Mouse (Mus musculus): ENCODE results near the gene Ttc9b. TPM values are rescaled to one million over a fixed set of nuclear protein-coding genes. Genes with fewer than 3 reads are reported as not detected.

Ttc9b gene
- polyA plus RNA-seq, 1 experiment from 2014 or later = 1.4 TPM

DNA sequence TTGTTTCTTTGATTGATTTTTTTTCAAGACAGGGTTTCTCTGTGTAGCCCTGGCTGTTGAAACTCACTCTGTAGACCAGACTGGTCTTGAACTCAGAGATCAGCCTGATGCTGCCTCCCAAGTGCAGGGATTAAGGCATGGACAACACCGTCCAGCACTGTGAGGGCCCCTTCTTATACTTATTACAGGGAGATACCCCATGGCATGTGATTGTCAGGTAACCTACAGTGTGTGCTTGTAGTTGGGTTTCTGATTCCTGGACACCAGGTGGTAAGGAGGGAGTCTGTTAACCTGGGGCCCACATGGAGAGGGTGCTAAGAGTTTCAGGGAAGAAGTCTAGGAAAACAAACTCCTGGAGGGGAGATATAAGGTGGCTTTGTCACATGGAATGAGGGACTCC is 33.3 kb downstream of the Ttc9b start:
- H3K9ac ChIP-seq (ENCODE audit: low read length) = no peak overlapping the region
- TF ChIP-seq EP300 (optimal IDR thresholded peaks at IDR 0.05) (no peak), CTCF (IDR thresholded peaks at IDR 0.05; ENCODE audit: low read depth) (no peak)
- 79% methylated on average over 1 of the region's 1 CpGs for WGBS
- DNase-seq (ENCODE audit: low spot score) (no peak), ATAC-seq (ENCODE audit: low FRiP score, low TSS enrichment) (no peak)
- no peak overlapping the region for H3K4me2 ChIP-seq (replicated peaks; ENCODE audit: low read depth)
- H3K4me3 ChIP-seq (ENCODE audit: low read depth, low read length) = no peak overlapping the region
- no peaks in the 10 kb centered on the region for H3K4me1 ChIP-seq (replicated peaks; ENCODE audit: control insufficient read depth, insufficient read depth)
- no peaks in the 10 kb centered on the region for H3K27me3 ChIP-seq (ENCODE audit: control insufficient read depth, insufficient read depth, low read length)
- H3K36me3 ChIP-seq (ENCODE audit: control insufficient read depth, insufficient read depth, low read length) = no peaks in the 10 kb centered on the region
- no peak overlapping the region for H3K27ac ChIP-seq (replicated peaks)
- H3K9me3 ChIP-seq (ENCODE audit: control insufficient read depth, low read length) = no peaks in the 10 kb centered on the region

GRCm38 (mm10) chr7:27687836-27688235 is 34.1 kb downstream of the Ttc9b start:
- DNase-seq (ENCODE audit: low spot score) (no peak), ATAC-seq (ENCODE audit: low FRiP score, low TSS enrichment) (no peak)
- TF ChIP-seq EP300 (optimal IDR thresholded peaks at IDR 0.05) (no peak), CTCF (IDR thresholded peaks at IDR 0.05; ENCODE audit: low read depth) (no peak)
- H3K27ac ChIP-seq (replicated peaks) = no peak overlapping the region
- no peaks in the 10 kb centered on the region for H3K27me3 ChIP-seq (ENCODE audit: control insufficient read depth, insufficient read depth, low read length)
- 63% methylated on average over 3 of the region's 3 CpGs for WGBS
- no peak overlapping the region for H3K9ac ChIP-seq (ENCODE audit: low read length)
- no peaks in the 10 kb centered on the region for H3K4me1 ChIP-seq (replicated peaks; ENCODE audit: control insufficient read depth, insufficient read depth)
- H3K4me3 ChIP-seq (ENCODE audit: low read depth, low read length) = no peak overlapping the region
- peak overlapping the region; percentile 70; the same call in 1 of the 2 replicates for H3K4me2 ChIP-seq (replicated peaks; ENCODE audit: low read depth)
- no peaks in the 10 kb centered on the region for H3K9me3 ChIP-seq (ENCODE audit: control insufficient read depth, low read length)
- no peaks in the 10 kb centered on the region for H3K36me3 ChIP-seq (ENCODE audit: control insufficient read depth, insufficient read depth, low read length)

- no peaks in the 10 kb centered on the region for H3K4me1 ChIP-seq (replicated peaks; ENCODE audit: control insufficient read depth, insufficient read depth)
- TF ChIP-seq CTCF (IDR thresholded peaks at IDR 0.05; ENCODE audit: low read depth) = no peak
- no peak for TF ChIP-seq EP300 (optimal IDR thresholded peaks at IDR 0.05)
- H3K4me2 ChIP-seq (replicated peaks; ENCODE audit: low read depth) = peak overlapping the region; percentile 70
- ATAC-seq (ENCODE audit: low FRiP score, low TSS enrichment) = no peak
- 28% methylated on average over 14 of the region's 14 CpGs for WGBS
- no peak for DNase-seq (ENCODE audit: low spot score)
- no peaks in the 10 kb centered on the region for H3K9me3 ChIP-seq (ENCODE audit: control insufficient read depth, low read length)
- H3K9ac ChIP-seq (ENCODE audit: low read length) = peak overlapping the region; percentile 63
- H3K27ac ChIP-seq (replicated peaks) = no peak overlapping the region
- H3K36me3 ChIP-seq (ENCODE audit: control insufficient read depth, insufficient read depth, low read length) = no peaks in the 10 kb centered on the region
- peak overlapping the region; percentile 43 for H3K4me3 ChIP-seq (ENCODE audit: low read depth, low read length)
- H3K27me3 ChIP-seq (ENCODE audit: control insufficient read depth, insufficient read depth, low read length) = no peaks in the 10 kb centered on the region
Observed at GRCm38 (mm10) chr7:27688246-27688788, 34.6 kb downstream of the Ttc9b start.

DNA sequence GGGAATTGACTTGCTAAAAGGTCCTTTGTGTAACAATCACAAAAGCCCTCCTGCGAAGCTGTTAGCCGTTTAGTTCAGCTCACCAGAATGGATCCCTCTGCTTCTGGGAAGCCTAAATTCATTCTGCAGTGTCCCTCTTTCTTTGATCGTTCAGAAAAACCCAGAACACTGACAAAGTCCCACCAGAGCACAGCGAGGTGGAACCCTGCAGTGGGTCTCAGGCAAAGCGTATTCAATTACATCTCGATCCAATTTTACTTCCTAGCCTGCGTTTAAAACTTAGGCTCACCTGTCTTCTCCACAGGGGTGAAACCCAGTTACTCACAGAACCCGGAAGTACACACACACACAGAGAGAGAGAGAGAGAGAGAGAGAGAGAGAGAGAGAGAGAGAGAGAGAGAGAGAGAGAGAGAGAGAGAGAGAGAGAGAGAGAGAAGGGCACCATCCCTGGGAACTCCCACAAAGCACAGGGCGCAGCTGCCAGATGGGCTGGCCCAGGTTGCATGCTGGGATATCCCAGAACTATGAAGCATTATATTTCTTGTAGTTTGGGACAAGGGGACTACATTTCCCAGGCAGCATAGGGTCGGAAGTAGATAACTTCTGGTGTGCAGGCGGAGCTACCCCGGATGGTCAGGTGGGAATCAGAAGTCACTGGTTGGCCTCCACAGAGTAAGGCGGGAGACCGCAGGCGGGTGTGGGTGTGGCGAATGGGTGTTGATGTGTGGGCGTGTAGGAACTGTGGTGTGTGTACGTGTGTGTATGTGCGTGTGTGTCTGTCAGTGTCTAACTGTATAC is 35.3 kb downstream of the Ttc9b start, which contains the start of gene Zfp607b:
Gene Zfp607b (plus strand): TSS at position 526 of the 798 bp plus-strand sequence.
- ATAC-seq (ENCODE audit: low FRiP score, low TSS enrichment) = peak; percentile 99
- H3K27ac ChIP-seq (replicated peaks) = peak within 1 kb of the TSS; percentile 65; the same call in 1 of the 2 replicates
- no peaks in the 10 kb centered on the region for H3K4me1 ChIP-seq (replicated peaks; ENCODE audit: control insufficient read depth, insufficient read depth)
- under 1% methylated on average over 19 of the region's 19 CpGs for WGBS
- H3K4me2 ChIP-seq (replicated peaks; ENCODE audit: low read depth) = peak within 1 kb of the TSS; percentile 70
- peak; percentile 93 for DNase-seq (ENCODE audit: low spot score)
- H3K9me3 ChIP-seq (ENCODE audit: control insufficient read depth, low read length) = no peaks in the 10 kb centered on the region
- H3K9ac ChIP-seq (ENCODE audit: low read length) = peak within 1 kb of the TSS; percentile 63
- H3K36me3 ChIP-seq (ENCODE audit: control insufficient read depth, insufficient read depth, low read length) = no peaks in the 10 kb centered on the region
- 0 out of 2 replicates have a peak, but pooled peaks have one; percentile 8 for TF ChIP-seq CTCF (IDR thresholded peaks at IDR 0.05; ENCODE audit: low read depth)
- TF ChIP-seq EP300 (optimal IDR thresholded peaks at IDR 0.05) = no peak
- no peaks in the 10 kb centered on the region for H3K27me3 ChIP-seq (ENCODE audit: control insufficient read depth, insufficient read depth, low read length)
- peak within 1 kb of the TSS; percentile 43 for H3K4me3 ChIP-seq (ENCODE audit: low read depth, low read length)

- TF ChIP-seq EP300 (optimal IDR thresholded peaks at IDR 0.05) (no peak), CTCF (IDR thresholded peaks at IDR 0.05; ENCODE audit: low read depth) (peak; percentile 80)
- no peak for ATAC-seq (ENCODE audit: low FRiP score, low TSS enrichment)
- peak; percentile 43 for DNase-seq (ENCODE audit: low spot score)
- Histone ChIP-seq H3K4me3 (ENCODE audit: low read depth, low read length) (no peak overlapping the region), H3K36me3 (ENCODE audit: control insufficient read depth, insufficient read depth, low read length) (no peaks in the 10 kb centered on the region), H3K4me2 (replicated peaks; ENCODE audit: low read depth) (no peak overlapping the region), H3K27me3 (ENCODE audit: control insufficient read depth, insufficient read depth, low read length) (no peaks in the 10 kb centered on the region), H3K27ac (replicated peaks) (no peak overlapping the region), H3K9me3 (ENCODE audit: control insufficient read depth, low read length) (no peaks in the 10 kb centered on the region), H3K4me1 (replicated peaks; ENCODE audit: control insufficient read depth, insufficient read depth) (no peaks in the 10 kb centered on the region), H3K9ac (ENCODE audit: low read length) (no peak overlapping the region)
- 41% methylated on average over 5 of the region's 5 CpGs for WGBS
Observed at GRCm38 (mm10) chr7:27691076-27691475, 37.4 kb downstream of the Ttc9b start.

DNA sequence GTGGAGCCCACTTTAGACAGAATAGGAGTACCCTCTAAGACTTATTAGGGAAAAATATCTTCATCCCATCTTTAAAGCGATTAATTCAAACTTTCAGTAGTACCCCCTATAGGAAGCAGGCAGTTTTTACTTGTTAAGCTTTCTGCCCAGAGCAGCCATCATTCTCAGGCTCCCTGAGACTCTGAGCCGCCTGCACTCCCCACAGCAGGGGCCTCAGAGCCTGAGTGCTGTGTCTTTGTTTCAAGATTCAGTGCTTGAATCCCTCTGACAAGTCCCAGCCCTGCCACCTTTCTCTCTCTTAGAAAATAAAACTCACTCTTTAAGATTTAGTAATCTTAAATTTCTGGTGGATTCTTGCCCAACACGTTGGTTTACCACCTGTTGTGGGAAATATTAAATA is 43.0 kb downstream of the Ttc9b start:
- no peaks in the 10 kb centered on the region for H3K4me1 ChIP-seq (replicated peaks; ENCODE audit: control insufficient read depth, insufficient read depth)
- H3K4me3 ChIP-seq (ENCODE audit: low read depth, low read length) = no peak overlapping the region
- H3K27ac ChIP-seq (replicated peaks) = no peak overlapping the region
- no peak overlapping the region for H3K9ac ChIP-seq (ENCODE audit: low read length)
- 52% methylated on average over 3 of the region's 3 CpGs for WGBS
- TF ChIP-seq EP300 (optimal IDR thresholded peaks at IDR 0.05) (no peak), CTCF (IDR thresholded peaks at IDR 0.05; ENCODE audit: low read depth) (no peak)
- DNase-seq (ENCODE audit: low spot score) = no peak
- ATAC-seq (ENCODE audit: low FRiP score, low TSS enrichment) = no peak
- no peaks in the 10 kb centered on the region for H3K27me3 ChIP-seq (ENCODE audit: control insufficient read depth, insufficient read depth, low read length)
- H3K9me3 ChIP-seq (ENCODE audit: control insufficient read depth, low read length) = no peaks in the 10 kb centered on the region
- H3K36me3 ChIP-seq (ENCODE audit: control insufficient read depth, insufficient read depth, low read length) = no peaks in the 10 kb centered on the region
- H3K4me2 ChIP-seq (replicated peaks; ENCODE audit: low read depth) = no peak overlapping the region

Other genes with a start within 250 kb of the Ttc9b start
- 0.24 and 0.25 TPM in 2 replicates for gene Sptbn4, start 206.2 kb upstream of the Ttc9b start, polyA plus RNA-seq (2015; fragmentation: Nextera tagmentation; extraction: Ambion mirVana)
- 97.3 and 103 TPM in 2 replicates for gene Blvrb, start 205.9 kb upstream of the Ttc9b start, polyA plus RNA-seq (2015; fragmentation: Nextera tagmentation; extraction: Ambion mirVana)
- 23.9 and 25.2 TPM in 2 replicates for gene Sertad3, start 180.1 kb upstream of the Ttc9b start, polyA plus RNA-seq (2015; fragmentation: Nextera tagmentation; extraction: Ambion mirVana)
- 50.0 and 53.0 TPM in 2 replicates for gene Sertad1, start 167.0 kb upstream of the Ttc9b start, polyA plus RNA-seq (2015; fragmentation: Nextera tagmentation; extraction: Ambion mirVana)
- gene Prx, start 154.6 kb upstream of the Ttc9b start, polyA plus RNA-seq (2015; fragmentation: Nextera tagmentation; extraction: Ambion mirVana) = 2.1 and 2.2 TPM in 2 replicates
- 0.23 and 0.39 TPM in 2 replicates for gene Hipk4, start 130.6 kb upstream of the Ttc9b start, polyA plus RNA-seq (2015; fragmentation: Nextera tagmentation; extraction: Ambion mirVana)
- gene Pld3, start 100.7 kb upstream of the Ttc9b start, polyA plus RNA-seq (2015; fragmentation: Nextera tagmentation; extraction: Ambion mirVana) = 117 and 128 TPM in 2 replicates
- 11.4 TPM in 2 replicates for gene 2310022A10Rik, start 100.7 kb upstream of the Ttc9b start, polyA plus RNA-seq (2015; fragmentation: Nextera tagmentation; extraction: Ambion mirVana)
- gene Akt2, start 62.4 kb upstream of the Ttc9b start, polyA plus RNA-seq (2015; fragmentation: Nextera tagmentation; extraction: Ambion mirVana) = 42.6 and 46.5 TPM in 2 replicates
- gene Map3k10, start 20.7 kb downstream of the Ttc9b start, polyA plus RNA-seq (2015; fragmentation: Nextera tagmentation; extraction: Ambion mirVana) = 4.2 and 4.6 TPM in 2 replicates
- 1.9 and 2.0 TPM in 2 replicates for gene Zfp607b, start 35.4 kb downstream of the Ttc9b start, polyA plus RNA-seq (2015; fragmentation: Nextera tagmentation; extraction: Ambion mirVana)
- 8.4 and 9.3 TPM in 2 replicates for gene Zfp60, start 77.5 kb downstream of the Ttc9b start, polyA plus RNA-seq (2015; fragmentation: Nextera tagmentation; extraction: Ambion mirVana)
- gene Zfp626, start 153.3 kb downstream of the Ttc9b start, polyA plus RNA-seq (2015; fragmentation: Nextera tagmentation; extraction: Ambion mirVana) = 1.3 and 1.6 TPM in 2 replicates
- 2.8 and 3.0 TPM in 2 replicates for gene Zfp59, start 184.7 kb downstream of the Ttc9b start, polyA plus RNA-seq (2015; fragmentation: Nextera tagmentation; extraction: Ambion mirVana)
- 1.4 and 1.6 TPM in 2 replicates for gene Zfp607a, start 203.6 kb downstream of the Ttc9b start, polyA plus RNA-seq (2015; fragmentation: Nextera tagmentation; extraction: Ambion mirVana)

All from stomach, postnatal 0 days (tissue).